Mouse (Mus musculus): ENCODE results near the gene Mgat2. TPM values are rescaled to one million over a fixed set of nuclear protein-coding genes. Genes with fewer than 3 reads are reported as not detected.

Gene Mgat2
- polyA plus RNA-seq (2015; fragmentation: Nextera tagmentation; extraction: Ambion mirVana) = 32.6 and 41.9 TPM in 2 replicates

DNA sequence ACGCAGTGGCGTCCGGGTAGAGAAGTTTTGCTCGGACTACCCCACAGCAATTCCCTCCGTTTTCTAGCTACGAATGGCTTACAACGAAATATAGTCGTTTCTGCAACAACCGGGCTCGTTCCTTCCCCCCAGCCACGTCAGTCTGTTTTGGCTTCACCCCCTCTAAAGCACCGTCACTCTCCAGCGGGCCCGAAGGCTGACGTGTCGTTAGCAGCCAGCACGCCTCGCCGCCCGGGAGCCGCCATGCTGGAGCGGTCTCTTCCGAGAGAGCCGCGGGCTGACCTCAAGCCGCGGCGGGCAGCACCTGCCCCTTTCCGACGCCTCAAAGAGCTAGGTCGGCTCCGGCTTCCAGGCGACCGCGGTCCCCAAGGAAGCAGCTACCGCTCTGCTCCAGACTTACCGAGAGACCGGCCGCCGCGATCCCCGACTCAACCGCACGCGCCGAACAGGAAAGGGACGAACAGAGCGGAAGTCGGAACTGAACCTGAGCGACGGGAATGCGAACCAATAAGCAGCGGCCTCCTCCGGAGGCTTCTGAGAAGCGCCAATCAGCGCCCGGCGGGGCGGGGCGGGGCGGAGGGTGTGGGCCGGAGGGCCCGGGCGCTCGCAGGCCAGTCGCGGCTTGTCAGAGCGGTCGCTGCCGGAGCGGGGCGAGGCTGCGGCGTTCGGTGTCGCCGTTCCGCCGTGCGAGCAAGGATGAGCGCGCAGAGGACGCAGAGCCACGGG, at the start of gene Mgat2, which contains the start of gene Rpl36al:
Mgat2 (plus strand) TSS at position 575 of the 726 bp plus-strand sequence.
Rpl36al (minus strand) TSS at position 501 of the 726 bp plus-strand sequence.
- under 1% methylated on average over 84 of the region's 84 CpGs for WGBS
- peak; percentile 99 for ATAC-seq (ENCODE audit: insufficient read depth, low FRiP score)

DNA sequence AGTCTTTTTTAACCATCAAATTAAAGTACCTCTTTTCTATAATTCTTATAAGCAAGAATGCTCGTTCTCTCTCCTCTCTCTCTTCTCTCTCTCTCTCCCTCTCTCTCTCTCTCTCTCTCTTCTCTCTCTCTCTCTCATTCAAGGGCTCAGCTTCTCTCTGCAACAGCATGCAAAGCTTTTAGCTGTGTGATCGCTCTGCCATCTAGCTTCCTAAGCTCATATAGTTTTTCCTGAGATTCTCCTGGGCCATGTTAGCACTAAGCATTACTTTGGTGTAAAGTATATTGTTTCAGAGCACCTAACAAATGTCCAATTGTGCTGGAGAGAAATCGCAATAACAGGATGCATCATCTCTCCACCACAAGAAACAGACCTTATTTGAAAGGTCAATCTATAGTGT, 44.8 kb upstream of the Mgat2 start:
- Histone ChIP-seq H3K4me3 (replicated peaks; ENCODE audit: low read length) (no peak overlapping the region), H3K4me2 (ENCODE audit: low read depth, low read length) (no peak overlapping the region), H3K27ac (ENCODE audit: low read length) (no peak overlapping the region), H3K9ac (ENCODE audit: low read length) (no peak overlapping the region), H3K9me3 (replicated peaks; ENCODE audit: control insufficient read depth, low read length) (no peaks in the 10 kb centered on the region), H3K27me3 (ENCODE audit: control insufficient read depth, insufficient read depth, low read length) (no peaks in the 10 kb centered on the region), H3K36me3 (ENCODE audit: control insufficient read depth, insufficient read depth, low read length) (no peaks in the 10 kb centered on the region), H3K4me1 (ENCODE audit: control insufficient read depth, insufficient read depth, low read length) (no peaks in the 10 kb centered on the region)
- WGBS = 90% methylated on average over 3 of the region's 3 CpGs
- no peak for ATAC-seq (ENCODE audit: insufficient read depth, low FRiP score)

More for the DNA sequence above, at the start of gene Mgat2, which contains the start of gene Rpl36al:
- Histone ChIP-seq H3K4me2 (ENCODE audit: low read depth, low read length) (peak within 1 kb of the TSS; percentile 96), H3K4me1 (ENCODE audit: control insufficient read depth, insufficient read depth, low read length) (peaks cover 15% of the 10 kb centered on the region), H3K9ac (ENCODE audit: low read length) (peak within 1 kb of the TSS; percentile 92), H3K9me3 (replicated peaks; ENCODE audit: control insufficient read depth, low read length) (no peaks in the 10 kb centered on the region), H3K27ac (ENCODE audit: low read length) (peak within 1 kb of the TSS; percentile 89), H3K27me3 (ENCODE audit: control insufficient read depth, insufficient read depth, low read length) (no peaks in the 10 kb centered on the region), H3K4me3 (replicated peaks; ENCODE audit: low read length) (peak within 1 kb of the TSS; percentile 96), H3K36me3 (ENCODE audit: control insufficient read depth, insufficient read depth, low read length) (peaks cover 10% of the 10 kb centered on the region)

DNA sequence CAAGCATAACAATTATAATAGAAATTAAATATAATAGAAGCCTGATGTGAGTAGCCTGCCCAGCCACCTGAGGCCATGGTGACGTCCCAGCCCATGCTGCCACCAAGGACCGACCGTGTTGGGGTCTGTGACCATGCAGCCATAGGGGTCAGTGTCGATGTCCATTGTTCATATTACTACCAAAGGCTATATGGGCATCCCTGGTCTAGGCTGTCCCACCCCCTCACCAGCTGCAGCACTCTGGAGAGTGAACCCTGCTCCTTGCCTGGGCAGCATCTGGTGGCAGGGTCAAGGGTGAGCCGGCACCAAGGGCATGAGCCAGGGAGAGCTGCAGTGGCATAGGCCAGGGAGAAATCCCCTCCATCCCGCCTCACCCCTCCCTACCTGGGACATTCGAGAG, 44.1 kb upstream of the Mgat2 start:
- no peaks in the 10 kb centered on the region for H3K36me3 ChIP-seq (ENCODE audit: control insufficient read depth, insufficient read depth, low read length)
- H3K4me2 ChIP-seq (ENCODE audit: low read depth, low read length) = no peak overlapping the region
- no peaks in the 10 kb centered on the region for H3K4me1 ChIP-seq (ENCODE audit: control insufficient read depth, insufficient read depth, low read length)
- no peak overlapping the region for H3K4me3 ChIP-seq (replicated peaks; ENCODE audit: low read length)
- no peak for ATAC-seq (ENCODE audit: insufficient read depth, low FRiP score)
- H3K9ac ChIP-seq (ENCODE audit: low read length) = no peak overlapping the region
- no peak overlapping the region for H3K27ac ChIP-seq (ENCODE audit: low read length)
- 84% methylated on average over 7 of the region's 7 CpGs for WGBS
- no peaks in the 10 kb centered on the region for H3K9me3 ChIP-seq (replicated peaks; ENCODE audit: control insufficient read depth, low read length)
- no peaks in the 10 kb centered on the region for H3K27me3 ChIP-seq (ENCODE audit: control insufficient read depth, insufficient read depth, low read length)

DNA sequence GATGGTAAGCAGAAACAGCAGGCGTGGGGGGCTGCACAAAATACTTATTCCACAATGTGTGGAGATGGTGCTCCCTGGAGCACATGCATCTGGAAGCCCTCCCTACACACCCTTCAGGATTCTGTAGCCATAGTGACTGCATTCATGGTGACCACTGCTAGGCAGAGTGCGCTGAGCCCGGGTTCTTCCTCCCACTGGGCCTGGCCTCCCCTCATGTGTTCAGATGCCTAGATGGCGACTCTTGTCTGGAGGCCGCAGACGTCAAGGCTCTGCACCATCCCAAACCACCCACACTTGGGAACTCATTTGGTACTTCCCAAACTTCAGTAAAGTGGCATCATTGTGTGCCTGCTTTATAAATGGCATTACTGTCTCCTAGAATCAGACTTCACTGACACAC, 40.5 kb upstream of the Mgat2 start:
- no peaks in the 10 kb centered on the region for H3K4me1 ChIP-seq (ENCODE audit: control insufficient read depth, insufficient read depth, low read length)
- 82% methylated on average over 6 of the region's 6 CpGs for WGBS
- no peak overlapping the region for H3K4me3 ChIP-seq (replicated peaks; ENCODE audit: low read length)
- no peak overlapping the region for H3K4me2 ChIP-seq (ENCODE audit: low read depth, low read length)
- ATAC-seq (ENCODE audit: insufficient read depth, low FRiP score) = no peak
- no peaks in the 10 kb centered on the region for H3K9me3 ChIP-seq (replicated peaks; ENCODE audit: control insufficient read depth, low read length)
- no peak overlapping the region for H3K9ac ChIP-seq (ENCODE audit: low read length)
- H3K27ac ChIP-seq (ENCODE audit: low read length) = no peak overlapping the region
- no peaks in the 10 kb centered on the region for H3K27me3 ChIP-seq (ENCODE audit: control insufficient read depth, insufficient read depth, low read length)
- H3K36me3 ChIP-seq (ENCODE audit: control insufficient read depth, insufficient read depth, low read length) = no peaks in the 10 kb centered on the region

DNA sequence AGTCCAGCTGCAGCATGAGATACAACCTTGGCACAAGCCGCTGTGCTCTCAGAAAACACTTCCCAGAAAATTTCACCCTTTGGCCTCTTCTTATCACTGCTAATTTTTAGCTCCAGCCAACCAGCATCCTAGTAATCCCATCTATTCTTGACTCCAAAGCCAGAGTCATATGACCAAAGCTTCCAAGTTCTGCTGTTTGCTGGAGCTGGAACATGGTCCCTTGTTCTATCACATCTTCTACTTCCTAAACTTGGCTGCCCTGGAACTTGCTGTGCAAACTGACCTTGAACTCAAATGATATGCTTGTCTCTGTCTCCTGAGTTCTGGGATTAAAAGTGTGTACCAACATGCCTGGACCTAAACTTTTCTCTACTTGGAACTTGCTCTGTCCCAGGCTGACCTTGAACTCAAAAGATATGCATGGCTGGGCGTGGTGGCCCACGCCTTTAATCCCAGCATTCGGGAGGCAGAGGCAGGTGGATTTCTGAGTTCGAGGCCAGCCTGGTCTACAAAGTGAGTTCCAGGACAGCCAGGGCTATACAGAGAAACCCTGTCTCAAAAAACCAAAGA, 36.7 kb upstream of the Mgat2 start:
- Histone ChIP-seq H3K27ac (ENCODE audit: low read length) (no peak overlapping the region), H3K4me1 (ENCODE audit: control insufficient read depth, insufficient read depth, low read length) (no peaks in the 10 kb centered on the region), H3K9ac (ENCODE audit: low read length) (no peak overlapping the region), H3K9me3 (replicated peaks; ENCODE audit: control insufficient read depth, low read length) (no peaks in the 10 kb centered on the region), H3K27me3 (ENCODE audit: control insufficient read depth, insufficient read depth, low read length) (peaks cover 3% of the 10 kb centered on the region; the same call in 1 of the 2 replicates), H3K4me2 (ENCODE audit: low read depth, low read length) (no peak overlapping the region), H3K36me3 (ENCODE audit: control insufficient read depth, insufficient read depth, low read length) (no peaks in the 10 kb centered on the region), H3K4me3 (replicated peaks; ENCODE audit: low read length) (no peak overlapping the region)
- ATAC-seq (ENCODE audit: insufficient read depth, low FRiP score) = no peak
- WGBS = 86% methylated on average over 5 of the region's 5 CpGs

DNA sequence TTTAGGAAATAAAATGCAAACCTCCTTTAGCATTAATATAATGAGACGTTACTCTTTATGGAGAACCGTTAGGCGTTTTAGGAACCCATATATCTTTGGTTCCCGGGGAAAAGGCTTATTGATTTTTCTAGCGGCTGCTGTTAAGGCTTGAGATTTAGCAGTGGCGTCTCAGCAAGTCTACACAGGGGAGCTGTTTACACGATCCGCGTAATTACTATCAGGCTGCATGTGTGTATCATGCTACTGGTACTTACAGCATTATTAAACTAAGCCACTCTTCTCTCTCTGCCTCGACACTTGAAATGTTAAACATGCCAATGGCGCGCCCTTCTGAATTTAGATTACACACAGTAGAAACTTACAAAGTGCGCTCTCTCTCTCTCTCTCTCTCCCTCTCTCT, 33.9 kb upstream of the Mgat2 start:
- Histone ChIP-seq H3K9ac (ENCODE audit: low read length) (no peak overlapping the region), H3K27ac (ENCODE audit: low read length) (no peak overlapping the region), H3K4me2 (ENCODE audit: low read depth, low read length) (no peak overlapping the region), H3K4me3 (replicated peaks; ENCODE audit: low read length) (no peak overlapping the region), H3K9me3 (replicated peaks; ENCODE audit: control insufficient read depth, low read length) (no peaks in the 10 kb centered on the region), H3K27me3 (ENCODE audit: control insufficient read depth, insufficient read depth, low read length) (peaks cover 3% of the 10 kb centered on the region; the same call in 1 of the 2 replicates), H3K36me3 (ENCODE audit: control insufficient read depth, insufficient read depth, low read length) (no peaks in the 10 kb centered on the region), H3K4me1 (ENCODE audit: control insufficient read depth, insufficient read depth, low read length) (no peaks in the 10 kb centered on the region)
- 57% methylated on average over 13 of the region's 13 CpGs for WGBS
- no peak for ATAC-seq (ENCODE audit: insufficient read depth, low FRiP score)

DNA sequence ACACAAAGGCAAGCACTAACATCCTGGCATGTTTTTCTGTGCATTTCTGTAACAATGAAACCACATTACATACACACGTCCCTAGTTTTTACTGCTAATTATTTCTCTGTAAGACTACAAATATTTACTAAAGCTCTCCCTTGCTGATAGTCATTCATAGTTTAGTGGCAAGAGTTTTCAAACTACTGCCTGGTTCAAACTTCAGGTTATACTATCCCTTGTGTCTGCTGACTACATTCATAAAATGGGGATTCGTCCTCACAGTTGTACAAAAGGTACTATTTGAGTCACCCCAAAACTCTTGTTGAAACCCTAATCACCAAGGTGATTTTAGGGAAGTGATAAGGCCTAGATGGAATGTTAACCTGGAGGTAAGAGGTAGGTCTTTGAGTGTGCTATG, 28.0 kb upstream of the Mgat2 start:
- H3K27ac ChIP-seq (ENCODE audit: low read length) = no peak overlapping the region
- ATAC-seq (ENCODE audit: insufficient read depth, low FRiP score) = no peak
- H3K4me3 ChIP-seq (replicated peaks; ENCODE audit: low read length) = no peak overlapping the region
- H3K4me2 ChIP-seq (ENCODE audit: low read depth, low read length) = no peak overlapping the region
- H3K4me1 ChIP-seq (ENCODE audit: control insufficient read depth, insufficient read depth, low read length) = peaks cover 10% of the 10 kb centered on the region
- no peaks in the 10 kb centered on the region for H3K27me3 ChIP-seq (ENCODE audit: control insufficient read depth, insufficient read depth, low read length)
- no peaks in the 10 kb centered on the region for H3K9me3 ChIP-seq (replicated peaks; ENCODE audit: control insufficient read depth, low read length)
- 67% methylated on average over 2 of the region's 2 CpGs for WGBS
- H3K9ac ChIP-seq (ENCODE audit: low read length) = no peak overlapping the region
- peaks cover 12% of the 10 kb centered on the region for H3K36me3 ChIP-seq (ENCODE audit: control insufficient read depth, insufficient read depth, low read length)

DNA sequence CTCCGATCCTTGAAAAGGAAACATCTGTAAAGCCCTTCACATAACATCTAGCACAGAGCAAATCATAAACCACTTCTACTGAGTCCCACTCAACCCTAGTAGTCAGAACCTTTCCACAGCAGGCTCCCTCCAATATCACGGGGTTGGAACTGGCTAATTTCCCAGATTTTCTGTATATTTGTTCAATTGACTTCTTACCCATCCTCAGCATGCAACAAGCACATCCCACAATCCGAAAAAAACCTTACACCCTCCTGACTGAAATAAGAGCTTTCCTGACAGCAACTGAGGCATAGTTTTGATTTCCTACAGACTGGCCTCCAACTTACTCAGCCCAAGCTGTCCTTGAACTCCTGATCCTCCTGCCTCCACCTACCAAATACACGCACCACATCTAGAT, 27.5 kb upstream of the Mgat2 start:
- Histone ChIP-seq H3K4me1 (ENCODE audit: control insufficient read depth, insufficient read depth, low read length) (peaks cover 10% of the 10 kb centered on the region), H3K27me3 (ENCODE audit: control insufficient read depth, insufficient read depth, low read length) (no peaks in the 10 kb centered on the region), H3K36me3 (ENCODE audit: control insufficient read depth, insufficient read depth, low read length) (peaks cover 12% of the 10 kb centered on the region), H3K4me3 (replicated peaks; ENCODE audit: low read length) (no peak overlapping the region), H3K4me2 (ENCODE audit: low read depth, low read length) (no peak overlapping the region), H3K27ac (ENCODE audit: low read length) (no peak overlapping the region), H3K9ac (ENCODE audit: low read length) (no peak overlapping the region), H3K9me3 (replicated peaks; ENCODE audit: control insufficient read depth, low read length) (no peaks in the 10 kb centered on the region)
- 77% methylated on average over 4 of the region's 4 CpGs for WGBS
- no peak for ATAC-seq (ENCODE audit: insufficient read depth, low FRiP score)

DNA sequence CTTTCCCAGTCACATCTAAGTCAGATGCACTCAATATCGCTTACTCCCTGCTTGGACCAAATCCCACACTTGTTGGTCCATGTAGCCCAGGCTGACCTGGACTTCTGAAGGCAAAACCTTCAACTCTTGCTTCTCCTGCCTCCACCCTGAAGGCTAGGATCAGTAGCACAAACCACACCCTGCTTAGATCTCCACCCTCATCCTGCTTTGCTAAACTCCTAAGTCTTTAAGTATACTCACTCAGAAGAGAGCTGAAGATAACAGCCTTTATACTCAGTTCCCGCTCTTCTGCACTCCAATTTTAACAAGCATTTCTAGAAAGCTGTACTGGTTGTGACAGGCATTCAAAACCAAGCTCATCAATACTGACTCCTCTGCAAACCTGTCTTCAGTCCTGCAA, 26.9 kb upstream of the Mgat2 start:
- no peak overlapping the region for H3K4me3 ChIP-seq (replicated peaks; ENCODE audit: low read length)
- H3K27me3 ChIP-seq (ENCODE audit: control insufficient read depth, insufficient read depth, low read length) = no peaks in the 10 kb centered on the region
- WGBS = 91% methylated on average over 2 of the region's 2 CpGs
- no peaks in the 10 kb centered on the region for H3K9me3 ChIP-seq (replicated peaks; ENCODE audit: control insufficient read depth, low read length)
- H3K4me2 ChIP-seq (ENCODE audit: low read depth, low read length) = no peak overlapping the region
- peaks cover 10% of the 10 kb centered on the region for H3K4me1 ChIP-seq (ENCODE audit: control insufficient read depth, insufficient read depth, low read length)
- no peak overlapping the region for H3K9ac ChIP-seq (ENCODE audit: low read length)
- H3K27ac ChIP-seq (ENCODE audit: low read length) = no peak overlapping the region
- peaks cover 12% of the 10 kb centered on the region for H3K36me3 ChIP-seq (ENCODE audit: control insufficient read depth, insufficient read depth, low read length)
- no peak for ATAC-seq (ENCODE audit: insufficient read depth, low FRiP score)

All from stomach, embryonic 16.5 days (tissue).